ENCODE assay signal across 14 mouse cellular contexts in genomic region chr5:118217410-118217809, GRCm38 (mm10). TPM values are rescaled to one million over a fixed set of nuclear protein-coding genes. Genes with fewer than 3 reads are reported as not detected.
DNase-seq lines count a peak whose midpoint lies in the region; ATAC-seq and TF ChIP-seq lines count a peak whose summit lies in the region.
"Had no signal": no experiment of that assay in that cellular context is flagged by ENCODE, and none has a peak within 500 bp of the region (broad histone marks: within the 10 kb centered on the region; RNA-seq: fewer than 3 reads in every experiment).

No protein-coding gene starts in this region.

- DNase-seq in hindbrain, postnatal 0 days (ENCODE audit: low spot score) = no peak
- DNase-seq in brain, adult 2 months (ENCODE audit: low read depth, low spot score) = peak; percentile 59
- DNase-seq in layer of hippocampus, adult 9-10 months (ENCODE audit: low spot score) = peak; percentile 50
- no peak for DNase-seq in spleen, postnatal 14 days (ENCODE audit: low spot score in 2 of 2)
- DNase-seq: cerebellum, adult 8-10 months; lung, embryonic 14.5 days; thymus, postnatal 36 days had no signal

- ATAC-seq in hindbrain, embryonic 13.5 days (ENCODE audit: low FRiP score) = no peak
- ATAC-seq in hindbrain, postnatal 0 days = no peak
- 0 out of 2 replicates have a peak, but pooled peaks have one; percentile 32 for ATAC-seq in heart, embryonic 15.5 days (replicated peaks; ENCODE audit: insufficient number of reproducible peaks, insufficient read depth, low FRiP score, low read depth)
- no peak for ATAC-seq in cerebellum, adult (ENCODE audit: insufficient number of reproducible peaks, low FRiP score, low TSS enrichment)

- peak overlapping the region; percentile 72 for H3K27ac ChIP-seq in hindbrain, embryonic 13.5 days
- no peak overlapping the region for H3K27ac ChIP-seq in hindbrain, postnatal 0 days
- 0 out of 2 replicates have a peak overlapping the region, but pooled peaks have one; percentile 18 for H3K27ac ChIP-seq in heart, embryonic 15.5 days
- H3K27ac ChIP-seq: forebrain, embryonic 10.5 days; left cerebral cortex, adult 2 months; limb, embryonic 13.5 days had no signal

- H3K9ac ChIP-seq in hindbrain, embryonic 13.5 days = no peak overlapping the region; the same call in 1 of the 2 replicates
- H3K9ac ChIP-seq in hindbrain, postnatal 0 days (replicated peaks; ENCODE audit: low read length) = no peak overlapping the region
- no peak overlapping the region for H3K9ac ChIP-seq in heart, embryonic 15.5 days
- H3K9ac ChIP-seq: limb, embryonic 13.5 days; lung, embryonic 14.5 days had no signal

- H3K27me3 ChIP-seq in hindbrain, embryonic 13.5 days = no peaks in the 10 kb centered on the region
- H3K27me3 ChIP-seq in hindbrain, postnatal 0 days (ENCODE audit: insufficient read depth, low read length) = no peaks in the 10 kb centered on the region
- no peaks in the 10 kb centered on the region for H3K27me3 ChIP-seq in heart, embryonic 15.5 days
- H3K27me3 ChIP-seq: limb, embryonic 13.5 days had no signal

- peaks cover 40% of the 10 kb centered on the region for H3K4me1 ChIP-seq in hindbrain, embryonic 13.5 days (replicated peaks)
- peaks cover 10% of the 10 kb centered on the region for H3K4me1 ChIP-seq in hindbrain, postnatal 0 days (ENCODE audit: insufficient read depth, low read length)
- peaks cover 15% of the 10 kb centered on the region for H3K4me1 ChIP-seq in heart, embryonic 15.5 days (replicated peaks)

- peaks cover 53% of the 10 kb centered on the region for H3K36me3 ChIP-seq in hindbrain, embryonic 13.5 days
- peaks cover 5% of the 10 kb centered on the region; the same call in 1 of the 2 replicates for H3K36me3 ChIP-seq in hindbrain, postnatal 0 days (ENCODE audit: insufficient read depth, low read length)
- no peaks in the 10 kb centered on the region for H3K36me3 ChIP-seq in heart, embryonic 15.5 days

- 41% methylated on average over 6 of the region's 6 CpGs for WGBS in hindbrain, embryonic 13.5 days
- WGBS in hindbrain, postnatal 0 days = 53% methylated on average over 6 of the region's 6 CpGs
- WGBS in heart, embryonic 15.5 days = 53% methylated on average over 6 of the region's 6 CpGs

- no peaks in the 10 kb centered on the region for H3K9me3 ChIP-seq in hindbrain, embryonic 13.5 days
- H3K9me3 ChIP-seq in hindbrain, postnatal 0 days (ENCODE audit: low read length) = no peaks in the 10 kb centered on the region
- H3K9me3 ChIP-seq in heart, embryonic 15.5 days (replicated peaks) = no peaks in the 10 kb centered on the region
- H3K9me3 ChIP-seq: forebrain, embryonic 10.5 days; limb, embryonic 13.5 days had no signal

- H3K4me2 ChIP-seq in hindbrain, embryonic 13.5 days = no peak overlapping the region
- no peak overlapping the region for H3K4me2 ChIP-seq in hindbrain, postnatal 0 days (ENCODE audit: low read depth, low read length)
- H3K4me2 ChIP-seq in heart, embryonic 15.5 days = no peak overlapping the region
- H3K4me2 ChIP-seq: limb, embryonic 13.5 days; lung, embryonic 14.5 days had no signal

- TF ChIP-seq CTCF in hindbrain, postnatal 0 days (IDR thresholded peaks at IDR 0.05; ENCODE audit: low read depth) = no peak

- H3K4me3 ChIP-seq in hindbrain, embryonic 13.5 days = no peak overlapping the region
- no peak overlapping the region for H3K4me3 ChIP-seq in hindbrain, postnatal 0 days (ENCODE audit: low read length)
- H3K4me3 ChIP-seq in heart, embryonic 15.5 days = no peak overlapping the region
- H3K4me3 ChIP-seq: forebrain, embryonic 10.5 days; left cerebral cortex, adult 2 months; limb, embryonic 13.5 days had no signal

RNA-seq across cellular contexts. Expression of gene Rnft2, which starts 27.5 kb away (rescaled TPM):
- polyA plus RNA-seq in hindbrain, embryonic 13.5 days (2015; fragmentation: Nextera tagmentation; extraction: Ambion mirVana) = 9.8 and 12.2 TPM in 2 replicates
- total RNA-seq in hindbrain, postnatal 0 days (2014; rRNA removed) = 108 and 114 TPM in 2 replicates
- 11.3 TPM in 2 replicates for polyA plus RNA-seq in hindbrain, postnatal 0 days (2015; fragmentation: Nextera tagmentation; extraction: Ambion mirVana)
- 0.97 and 1.6 TPM in 2 replicates for polyA plus RNA-seq in heart, embryonic 15.5 days (2015; fragmentation: Nextera tagmentation; extraction: Ambion mirVana)

RNA-seq across cellular contexts. Expression of gene 2410131K14Rik, which starts 27.6 kb away (rescaled TPM):
- polyA plus RNA-seq in hindbrain, embryonic 13.5 days (2015; fragmentation: Nextera tagmentation; extraction: Ambion mirVana) = 14.5 and 15.5 TPM in 2 replicates
- total RNA-seq in hindbrain, postnatal 0 days (2014; rRNA removed) = 30.4 and 31.9 TPM in 2 replicates
- 16.5 and 18.0 TPM in 2 replicates for polyA plus RNA-seq in hindbrain, postnatal 0 days (2015; fragmentation: Nextera tagmentation; extraction: Ambion mirVana)
- 5.0 and 5.8 TPM in 2 replicates for polyA plus RNA-seq in heart, embryonic 15.5 days (2015; fragmentation: Nextera tagmentation; extraction: Ambion mirVana)

RNA-seq across cellular contexts. Expression of gene Hrk, which starts 53.0 kb away (rescaled TPM):
- polyA plus RNA-seq in hindbrain, embryonic 13.5 days (2015; fragmentation: Nextera tagmentation; extraction: Ambion mirVana) = 2.3 and 2.6 TPM in 2 replicates
- 14.0 TPM in 2 replicates for total RNA-seq in hindbrain, postnatal 0 days (2014; rRNA removed)
- polyA plus RNA-seq in hindbrain, postnatal 0 days (2015; fragmentation: Nextera tagmentation; extraction: Ambion mirVana) = 4.3 and 4.6 TPM in 2 replicates
- polyA plus RNA-seq in heart, embryonic 15.5 days (2015; fragmentation: Nextera tagmentation; extraction: Ambion mirVana) = 0.03 and 0.13 TPM in 2 replicates
- total RNA-seq: megakaryocyte, adult 5-6 weeks had no signal
- polyA plus RNA-seq: lung, embryonic 14.5 days had no signal

Comparison
In these comparisons a context has a peak if more than half of its experiments do, and no peak if none do; other contexts are left out.
1. DNase-seq: peak in brain, adult 2 months (single experiment) and layer of hippocampus, adult 9-10 months (single experiment); none in hindbrain, postnatal 0 days (single experiment) and spleen, postnatal 14 days (0 of 2).